Mouse (Mus musculus) kidney, adult 2 months (tissue): ENCODE results near the gene Hbb-y. TPM values are rescaled to one million over a fixed set of nuclear protein-coding genes. Genes with fewer than 3 reads are reported as not detected.
"Not testable (repeated sequence)": the region's sequence is repeated elsewhere in the genome, so short reads cannot be mapped to it uniquely, and the experiment has no call there.

Experiments used
- DNase-seq: peaks from one replicate; pipeline ENCODE4 v3.0.0; 2021
- H3K27ac ChIP-seq: fragments of 200-500 bp; 2 replicates; pipeline ENCODE4 v1.5.1; 2012; ENCODE audit warnings: low read depth, low read length, control low read depth, inconsistent platforms; ENCODE audit not compliant: insufficient read depth
- H3K27me3 ChIP-seq: fragments of 200-500 bp; replicated peaks from 2 replicates; pipeline ENCODE4 v1.6.1; 2012; ENCODE audit warnings: mild to moderate bottlenecking, moderate library complexity, low read length, inconsistent platforms; ENCODE audit not compliant: control insufficient read depth, insufficient read depth
- H3K36me3 ChIP-seq: fragments of 200-500 bp; 2 replicates; pipeline ENCODE4 v1.6.1; 2012; ENCODE audit warnings: mild to moderate bottlenecking, moderate library complexity, low read length, inconsistent platforms; ENCODE audit not compliant: control insufficient read depth, insufficient read depth
- H3K4me1 ChIP-seq: fragments of 200-500 bp; 2 replicates; pipeline ENCODE4 v1.6.1; 2011; ENCODE audit warnings: low read length; ENCODE audit not compliant: control insufficient read depth, insufficient read depth
- H3K4me3 ChIP-seq: fragments of 200-500 bp; 2 replicates; pipeline ENCODE4 v1.5.1; 2011; ENCODE audit warnings: mild to moderate bottlenecking, low read depth, low read length, control low read depth; ENCODE audit not compliant: insufficient read depth
- CTCF ChIP-seq: fragments of 200-500 bp; conservative IDR thresholded peaks from 2 replicates; pipeline ENCODE4 v1.5.1; 2011; ENCODE audit warnings: low read depth, mild to moderate bottlenecking, control low read depth, low read length, moderate library complexity, mixed read lengths; ENCODE audit not compliant: insufficient read depth, insufficient read length
- POLR2A ChIP-seq: fragments of 200-500 bp; IDR thresholded peaks from one replicate; pipeline ENCODE4 v1.6.1; 2011; ENCODE audit warnings: low read depth, low read length, control low read depth
- WGBS: fragments of 180-500 bp; shearing (Covaris S2); methylation state at CpG from one replicate; pipeline ENCODE4 v1.1.7; 2018; 5-methylcytosine and 5-hydroxymethylcytosine counted together
- polyA plus RNA-seq: library from polyadenylated mRNA; depleted of rRNA; stranded (reverse); fragments of >200 nt; gene quantifications from 2 replicates; pipeline ENCODE4 v1.2.3, GENCODE M21; 2012

Hbb-y gene
- polyA plus RNA-seq, 1 experiment: not detected

- Histone ChIP-seq H3K27ac (no peak overlapping the region), H3K27me3 (no peaks in the 10 kb centered on the region), H3K4me3 (no peak overlapping the region), H3K4me1 (no peaks in the 10 kb centered on the region), H3K36me3 (no peaks in the 10 kb centered on the region)
- TF ChIP-seq POLR2A (no peak), CTCF (no peak)
- DNase-seq: no peak
- 87% methylated on average over 3 of the region's 3 CpGs for WGBS
These were observed 8.5 kb upstream of the Hbb-y start for GRCm38 (mm10) chr7:103861531-103861930.

- DNase-seq: no peak
- Histone ChIP-seq H3K4me1 (no peaks in the 10 kb centered on the region), H3K27me3 (no peaks in the 10 kb centered on the region), H3K27ac (no peak overlapping the region), H3K4me3 (no peak overlapping the region), H3K36me3 (no peaks in the 10 kb centered on the region)
- WGBS: 59% methylated on average over 1 of the region's 1 CpGs
- TF ChIP-seq CTCF: no peak
- TF ChIP-seq POLR2A: no peak
These were observed 7.8 kb upstream of the Hbb-y start for GRCm38 (mm10) chr7:103860855-103861254.

GRCm38 (mm10) chr7:103859076-103859475, 6.1 kb upstream of the Hbb-y start:
- Histone ChIP-seq H3K27me3 (no peaks in the 10 kb centered on the region), H3K36me3 (no peaks in the 10 kb centered on the region), H3K4me3 (no peak overlapping the region), H3K4me1 (no peaks in the 10 kb centered on the region), H3K27ac (no peak overlapping the region)
- TF ChIP-seq POLR2A (no peak), CTCF (no peak)
- no peak for DNase-seq
- 59% methylated on average over 2 of the region's 2 CpGs for WGBS

GRCm38 (mm10) chr7:103854669-103855068, 1.7 kb upstream of the Hbb-y start:
- Histone ChIP-seq H3K27me3 (no peaks in the 10 kb centered on the region), H3K4me1 (no peaks in the 10 kb centered on the region), H3K27ac (no peak overlapping the region), H3K4me3 (no peak overlapping the region), H3K36me3 (no peaks in the 10 kb centered on the region)
- TF ChIP-seq CTCF (no peak), POLR2A (no peak)
- no peak for DNase-seq
- WGBS: 55% methylated on average over 1 of the region's 1 CpGs

- H3K4me3 ChIP-seq: no peak overlapping the region
- TF ChIP-seq POLR2A (no peak), CTCF (no peak)
- DNase-seq: no peak
- 38% methylated on average over 2 of the region's 2 CpGs for WGBS
- H3K36me3 ChIP-seq: no peaks in the 10 kb centered on the region
- H3K27me3 ChIP-seq: no peaks in the 10 kb centered on the region; the same call in 1 of the 2 replicates
- no peaks in the 10 kb centered on the region for H3K4me1 ChIP-seq
- no peak overlapping the region for H3K27ac ChIP-seq
These were observed 8.3 kb downstream of the Hbb-y start for GRCm38 (mm10) chr7:103844525-103845325.

- Histone ChIP-seq H3K4me1 (no peaks in the 10 kb centered on the region), H3K36me3 (no peaks in the 10 kb centered on the region), H3K27me3 (no peaks in the 10 kb centered on the region), H3K4me3 (no peak within 1 kb of the TSS), H3K27ac (no peak within 1 kb of the TSS)
- no peak for DNase-seq
- 84% methylated on average over 2 of the region's 2 CpGs for WGBS
- TF ChIP-seq POLR2A (no peak), CTCF (no peak)
These were observed 10.0 kb downstream of the Hbb-y start, which contains the start of gene Hbb-bh1 for GRCm38 (mm10) chr7:103843034-103843433. Gene Hbb-bh1, minus strand, starts transcription at chr7:103843164.

GRCm38 (mm10) chr7:103840268-103840667, 12.7 kb downstream of the Hbb-y start, which contains the start of gene Hbb-bh2:
Gene Hbb-bh2, minus strand, starts transcription at chr7:103840520.
- WGBS: 65% methylated on average over 3 of the region's 3 CpGs
- TF ChIP-seq POLR2A: no peak
- TF ChIP-seq CTCF: no peak
- H3K36me3 ChIP-seq: no peaks in the 10 kb centered on the region
- no peak for DNase-seq
- no peaks in the 10 kb centered on the region for H3K27me3 ChIP-seq
- no peaks in the 10 kb centered on the region for H3K4me1 ChIP-seq
- H3K27ac ChIP-seq: no peak within 1 kb of the TSS
- H3K4me3 ChIP-seq: no peak within 1 kb of the TSS

GRCm38 (mm10) chr7:103827808-103828207, 25.2 kb downstream of the Hbb-y start, which contains the start of gene Hbb-bs:
Gene Hbb-bs, minus strand, starts transcription at chr7:103828096.
- Histone ChIP-seq H3K27me3 (no peaks in the 10 kb centered on the region), H3K4me3 (no peak within 1 kb of the TSS), H3K4me1 (no peaks in the 10 kb centered on the region), H3K36me3 (no peaks in the 10 kb centered on the region), H3K27ac (no peak within 1 kb of the TSS)
- 93% methylated on average over 4 of the region's 4 CpGs for WGBS
- TF ChIP-seq POLR2A: no peak
- TF ChIP-seq CTCF: no peak
- no peak for DNase-seq

- WGBS: no CpG with 5 or more reads among the region's 2 CpGs
These were observed 25.9 kb downstream of the Hbb-y start for GRCm38 (mm10) chr7:103827139-103827538.

More at GRCm38 (mm10) chr7:103827139-103827538, 25.9 kb downstream of the Hbb-y start:
- not testable (repeated sequence) for DNase-seq, H3K4me1 ChIP-seq, H3K4me3 ChIP-seq, H3K27ac ChIP-seq, H3K27me3 ChIP-seq, H3K36me3 ChIP-seq
